Mouse (Mus musculus): Measurements from ENCODE around the gene Ptprg. TPM values are rescaled to one million over a fixed set of nuclear protein-coding genes. Genes with fewer than 3 reads are reported as not detected.

The Ptprg gene
- polyA plus RNA-seq, 1 experiment from 2014 or later = not detected

DNA sequence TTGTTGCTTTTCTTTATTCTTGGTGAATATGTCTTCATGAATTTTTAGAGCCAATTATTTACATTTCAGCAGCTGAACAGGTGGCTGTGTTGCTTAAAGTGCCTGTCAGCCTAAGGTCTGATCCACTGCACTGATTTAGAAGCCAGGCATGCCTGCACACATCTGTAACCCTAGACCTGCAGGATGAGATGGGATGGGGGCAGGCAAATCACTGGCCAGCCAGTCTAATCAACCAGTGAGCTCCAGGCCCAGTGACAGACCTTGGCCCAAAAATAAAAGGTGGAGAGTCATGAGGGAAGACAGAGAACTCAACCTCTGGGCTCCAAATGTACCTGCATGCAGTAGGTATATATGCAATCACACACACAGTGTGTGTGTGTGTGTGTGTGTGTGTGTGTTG lies 302.2 kb downstream of the Ptprg start:
- no peak overlapping the region for H3K4me3 ChIP-seq (ENCODE audit: inconsistent target)
- H3K36me3 ChIP-seq (ENCODE audit: inconsistent target) = no peaks in the 10 kb centered on the region
- no peaks in the 10 kb centered on the region for H3K79me2 ChIP-seq (ENCODE audit: inconsistent target)
- no peak overlapping the region for H3K27ac ChIP-seq

DNA sequence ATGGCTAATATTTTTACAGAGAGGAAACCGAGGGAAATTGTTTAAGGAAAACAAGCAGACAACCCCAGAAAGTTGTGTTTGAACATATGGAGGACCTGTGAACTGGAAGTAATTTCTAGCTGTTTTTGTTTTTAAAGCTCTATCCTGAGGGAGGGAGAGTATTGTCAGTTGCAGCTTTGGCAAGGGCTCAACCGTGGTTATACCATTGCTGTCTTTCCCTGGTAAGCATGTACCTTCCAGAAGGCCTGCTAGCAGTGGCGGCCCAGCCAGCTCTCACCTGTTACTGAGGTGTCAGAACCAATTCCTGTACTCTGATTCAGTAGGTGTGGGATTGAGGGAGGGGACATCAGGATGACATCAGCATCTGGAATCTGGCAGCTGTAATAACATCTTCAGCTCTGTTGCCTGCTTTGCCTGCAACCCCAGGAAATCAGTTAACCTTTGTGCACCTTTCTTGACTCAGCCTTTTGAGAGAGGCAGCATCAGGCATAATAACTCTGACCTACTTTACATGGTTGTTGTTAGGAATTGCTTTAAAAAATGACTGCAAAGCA lies 304.7 kb downstream of the Ptprg start:
- no peak overlapping the region for H3K27ac ChIP-seq
- H3K36me3 ChIP-seq (ENCODE audit: inconsistent target) = no peaks in the 10 kb centered on the region
- no peaks in the 10 kb centered on the region for H3K79me2 ChIP-seq (ENCODE audit: inconsistent target)
- WGBS (ENCODE audit: missing documents) = 88% methylated on average over 3 of the region's 3 CpGs
- no peak overlapping the region for H3K4me3 ChIP-seq (ENCODE audit: inconsistent target)

DNA sequence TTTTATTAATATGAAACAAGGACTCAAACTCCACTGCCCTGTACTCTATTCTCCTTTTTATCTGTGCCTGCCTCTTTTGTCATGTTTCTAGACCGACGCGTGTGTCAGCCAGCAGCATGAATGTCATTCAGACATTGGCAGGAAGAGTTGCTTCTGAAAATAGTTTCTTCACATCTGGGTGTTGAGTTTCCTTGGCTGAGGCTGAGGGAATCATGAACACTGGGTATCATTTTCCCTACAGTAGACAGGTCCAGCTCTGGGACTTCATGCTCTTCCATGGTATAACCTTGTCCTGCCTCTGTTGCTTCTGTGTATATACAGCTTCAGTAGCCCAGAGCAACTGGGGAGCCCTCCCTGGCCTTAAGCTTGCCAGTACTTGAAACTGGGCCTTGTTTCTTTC lies 310.0 kb downstream of the Ptprg start:
- WGBS (ENCODE audit: missing documents) = 98% methylated on average over 3 of the region's 3 CpGs

DNA sequence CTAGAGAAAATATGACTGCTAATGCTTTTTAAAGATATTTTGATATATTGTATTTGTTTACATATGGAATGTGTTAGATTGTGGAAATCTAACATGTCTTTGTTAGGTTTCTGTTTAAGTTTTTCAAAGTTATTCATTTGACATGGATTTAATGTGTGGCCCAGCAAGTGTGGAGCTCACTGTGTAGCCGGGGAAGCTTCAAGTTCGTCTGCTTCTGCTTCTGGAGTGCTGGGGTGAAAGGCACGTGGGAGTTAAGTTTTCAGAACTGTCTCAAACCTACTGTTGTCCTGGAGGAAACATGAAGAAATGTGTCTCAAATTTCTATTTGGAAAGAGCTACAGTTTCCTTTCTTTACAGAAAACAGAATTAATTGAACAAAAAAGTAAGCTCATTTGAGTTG lies 311.5 kb downstream of the Ptprg start:
- Histone ChIP-seq H3K79me2 (ENCODE audit: inconsistent target) (no peaks in the 10 kb centered on the region), H3K4me3 (ENCODE audit: inconsistent target) (no peak overlapping the region), H3K36me3 (ENCODE audit: inconsistent target) (no peaks in the 10 kb centered on the region), H3K27ac (no peak overlapping the region)
- WGBS (ENCODE audit: missing documents) = 79% methylated on average over 3 of the region's 3 CpGs

More for the DNA sequence above, 310.0 kb downstream of the Ptprg start:
- Histone ChIP-seq H3K36me3 (ENCODE audit: inconsistent target) (no peaks in the 10 kb centered on the region), H3K79me2 (ENCODE audit: inconsistent target) (no peaks in the 10 kb centered on the region), H3K27ac (no peak overlapping the region), H3K4me3 (ENCODE audit: inconsistent target) (no peak overlapping the region)

DNA sequence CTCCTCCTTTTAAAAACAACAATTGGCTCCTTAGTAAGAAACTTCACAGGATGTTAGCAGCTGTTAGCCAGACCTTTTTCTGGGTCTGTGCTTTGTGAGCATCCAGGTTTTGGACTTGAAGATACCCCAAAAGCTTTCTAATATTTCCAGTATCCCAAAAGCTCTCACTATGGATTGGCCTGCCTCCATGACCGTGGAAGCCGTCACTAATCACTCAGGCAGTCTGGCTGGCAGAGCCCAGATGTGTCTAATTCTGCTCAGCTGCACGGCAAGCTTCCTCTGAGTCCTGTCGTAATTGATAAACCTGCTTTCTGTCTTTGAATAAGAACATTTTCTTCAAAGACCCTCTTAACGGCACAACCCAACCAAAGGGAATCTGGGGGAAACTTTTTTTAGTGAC lies 312.0 kb downstream of the Ptprg start:
- H3K4me3 ChIP-seq (ENCODE audit: inconsistent target) = no peak overlapping the region
- no peaks in the 10 kb centered on the region for H3K36me3 ChIP-seq (ENCODE audit: inconsistent target)
- H3K27ac ChIP-seq = no peak overlapping the region
- no peaks in the 10 kb centered on the region for H3K79me2 ChIP-seq (ENCODE audit: inconsistent target)
- WGBS (ENCODE audit: missing documents) = 81% methylated on average over 5 of the region's 5 CpGs

DNA sequence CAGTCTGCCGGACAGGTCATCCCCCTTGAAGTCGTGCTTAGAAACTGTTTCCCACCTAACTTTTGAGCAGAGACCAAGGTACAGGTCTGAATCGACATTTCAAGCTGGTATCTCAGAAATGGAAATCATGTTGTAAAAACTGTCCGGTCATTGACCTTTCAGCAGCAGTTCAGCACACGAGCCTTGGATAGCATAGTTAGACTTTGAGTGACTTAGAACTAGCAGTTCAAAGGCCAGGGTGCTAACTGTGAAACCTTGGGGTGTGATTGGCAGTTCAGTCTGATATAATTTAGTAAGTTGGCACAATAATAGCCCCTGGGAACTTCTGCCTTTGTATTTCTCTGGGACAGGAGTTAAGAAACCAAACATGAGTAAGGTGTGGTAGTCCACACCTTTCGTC lies 312.5 kb downstream of the Ptprg start:
- Histone ChIP-seq H3K27ac (no peak overlapping the region), H3K79me2 (ENCODE audit: inconsistent target) (no peaks in the 10 kb centered on the region), H3K4me3 (ENCODE audit: inconsistent target) (no peak overlapping the region), H3K36me3 (ENCODE audit: inconsistent target) (no peaks in the 10 kb centered on the region)
- 88% methylated on average over 6 of the region's 6 CpGs for WGBS (ENCODE audit: missing documents)

DNA sequence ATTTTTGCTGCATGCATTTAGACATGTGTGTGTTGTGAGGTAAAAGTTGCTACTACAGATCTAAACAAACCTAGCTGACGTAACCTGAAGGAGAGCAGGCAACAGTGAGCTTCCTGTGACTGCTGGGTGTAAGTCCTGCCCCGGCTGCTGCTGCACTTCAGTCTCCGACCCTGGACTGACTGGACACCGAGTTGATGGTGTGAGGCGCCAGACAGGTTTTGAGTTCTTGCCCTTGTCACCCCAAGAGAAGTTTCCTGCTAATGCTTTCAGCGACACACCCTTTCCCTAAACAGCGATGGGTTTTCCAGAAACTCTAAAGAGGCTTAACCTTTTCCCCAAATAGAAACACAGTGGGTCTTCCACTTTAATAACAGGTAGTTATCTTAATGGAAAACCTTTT lies 313.1 kb downstream of the Ptprg start:
- no peak overlapping the region for H3K4me3 ChIP-seq (ENCODE audit: inconsistent target)
- no peaks in the 10 kb centered on the region for H3K79me2 ChIP-seq (ENCODE audit: inconsistent target)
- H3K27ac ChIP-seq = no peak overlapping the region
- 88% methylated on average over 6 of the region's 7 CpGs for WGBS (ENCODE audit: missing documents)
- no peaks in the 10 kb centered on the region for H3K36me3 ChIP-seq (ENCODE audit: inconsistent target)

DNA sequence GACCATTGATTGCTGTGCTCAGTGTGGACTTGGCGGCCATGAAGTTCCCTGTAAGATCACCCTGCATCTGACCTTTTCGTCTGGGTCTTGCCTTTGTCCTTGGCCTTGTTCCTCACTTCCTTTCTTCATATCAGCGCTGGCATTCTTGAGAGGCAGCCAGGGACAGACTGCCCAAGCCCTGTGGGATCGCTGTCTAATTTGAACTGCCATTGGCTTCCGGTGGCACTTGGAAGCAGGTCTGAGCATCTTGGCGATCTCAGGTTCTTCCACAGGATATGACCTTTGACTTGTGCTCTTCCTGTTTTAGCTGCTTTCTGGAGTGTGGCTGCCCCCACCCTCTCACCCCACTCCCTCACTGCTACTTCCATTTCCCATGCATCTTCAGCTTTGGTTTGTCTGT lies 315.3 kb downstream of the Ptprg start:
- H3K79me2 ChIP-seq (ENCODE audit: inconsistent target) = no peaks in the 10 kb centered on the region
- WGBS (ENCODE audit: missing documents) = 54% methylated on average over 6 of the region's 6 CpGs
- no peak overlapping the region for H3K27ac ChIP-seq
- no peak overlapping the region for H3K4me3 ChIP-seq (ENCODE audit: inconsistent target)
- no peaks in the 10 kb centered on the region for H3K36me3 ChIP-seq (ENCODE audit: inconsistent target)

DNA sequence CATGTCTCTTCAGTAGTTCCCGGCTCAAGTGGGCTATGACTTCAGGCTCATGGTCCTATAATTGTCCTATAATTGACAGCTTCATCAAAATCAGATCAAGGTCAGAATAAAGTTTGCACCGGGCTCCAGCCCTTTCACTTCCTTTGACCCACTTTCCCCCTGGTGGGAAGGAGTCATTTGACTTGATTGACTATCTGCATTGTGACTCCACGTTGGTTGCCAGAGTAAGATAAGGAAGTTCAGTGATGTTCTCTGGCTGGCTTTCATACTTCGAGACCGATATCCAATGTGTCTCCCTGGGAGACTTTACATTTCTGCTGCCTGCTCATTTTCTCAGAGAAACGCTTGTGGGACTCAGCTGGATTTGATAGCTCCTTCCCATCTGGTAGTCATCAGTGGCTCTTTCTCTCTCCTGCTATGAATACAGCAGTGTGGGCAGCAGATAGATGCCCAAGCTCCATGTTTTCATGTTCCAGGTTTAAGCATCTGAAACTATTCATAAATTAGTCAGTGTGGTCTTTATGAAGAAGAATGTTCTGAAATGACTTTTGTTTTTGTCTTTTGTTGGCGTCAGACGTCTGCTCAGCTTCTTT lies 318.5 kb downstream of the Ptprg start:
- H3K4me3 ChIP-seq (ENCODE audit: inconsistent target) = no peak overlapping the region
- H3K79me2 ChIP-seq (ENCODE audit: inconsistent target) = no peaks in the 10 kb centered on the region
- H3K36me3 ChIP-seq (ENCODE audit: inconsistent target) = no peaks in the 10 kb centered on the region
- H3K27ac ChIP-seq = no peak overlapping the region
- 70% methylated on average over 8 of the region's 8 CpGs for WGBS (ENCODE audit: missing documents)

DNA sequence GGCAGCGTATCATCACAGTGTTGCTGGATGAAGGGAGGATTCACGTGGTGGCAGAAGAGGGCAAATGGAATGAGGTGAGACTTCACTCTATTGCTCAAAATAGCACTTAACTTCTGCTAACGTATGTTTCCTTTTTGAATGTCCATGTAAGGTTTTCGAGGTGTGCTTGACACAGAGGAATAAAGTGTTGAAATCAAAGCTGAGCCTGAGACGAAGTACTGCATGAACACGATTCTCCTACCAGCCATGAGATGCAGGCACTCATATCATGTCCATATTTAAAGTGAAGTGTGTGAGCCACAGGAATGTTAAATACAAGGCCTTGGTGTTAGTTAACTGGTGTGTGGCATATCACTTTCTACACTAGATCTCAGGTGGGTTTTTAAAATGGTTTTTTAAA lies 320.9 kb downstream of the Ptprg start:
- H3K27ac ChIP-seq = no peak overlapping the region
- H3K4me3 ChIP-seq (ENCODE audit: inconsistent target) = no peak overlapping the region
- no peaks in the 10 kb centered on the region for H3K79me2 ChIP-seq (ENCODE audit: inconsistent target)
- WGBS (ENCODE audit: missing documents) = 87% methylated on average over 6 of the region's 6 CpGs
- no peaks in the 10 kb centered on the region for H3K36me3 ChIP-seq (ENCODE audit: inconsistent target)

DNA sequence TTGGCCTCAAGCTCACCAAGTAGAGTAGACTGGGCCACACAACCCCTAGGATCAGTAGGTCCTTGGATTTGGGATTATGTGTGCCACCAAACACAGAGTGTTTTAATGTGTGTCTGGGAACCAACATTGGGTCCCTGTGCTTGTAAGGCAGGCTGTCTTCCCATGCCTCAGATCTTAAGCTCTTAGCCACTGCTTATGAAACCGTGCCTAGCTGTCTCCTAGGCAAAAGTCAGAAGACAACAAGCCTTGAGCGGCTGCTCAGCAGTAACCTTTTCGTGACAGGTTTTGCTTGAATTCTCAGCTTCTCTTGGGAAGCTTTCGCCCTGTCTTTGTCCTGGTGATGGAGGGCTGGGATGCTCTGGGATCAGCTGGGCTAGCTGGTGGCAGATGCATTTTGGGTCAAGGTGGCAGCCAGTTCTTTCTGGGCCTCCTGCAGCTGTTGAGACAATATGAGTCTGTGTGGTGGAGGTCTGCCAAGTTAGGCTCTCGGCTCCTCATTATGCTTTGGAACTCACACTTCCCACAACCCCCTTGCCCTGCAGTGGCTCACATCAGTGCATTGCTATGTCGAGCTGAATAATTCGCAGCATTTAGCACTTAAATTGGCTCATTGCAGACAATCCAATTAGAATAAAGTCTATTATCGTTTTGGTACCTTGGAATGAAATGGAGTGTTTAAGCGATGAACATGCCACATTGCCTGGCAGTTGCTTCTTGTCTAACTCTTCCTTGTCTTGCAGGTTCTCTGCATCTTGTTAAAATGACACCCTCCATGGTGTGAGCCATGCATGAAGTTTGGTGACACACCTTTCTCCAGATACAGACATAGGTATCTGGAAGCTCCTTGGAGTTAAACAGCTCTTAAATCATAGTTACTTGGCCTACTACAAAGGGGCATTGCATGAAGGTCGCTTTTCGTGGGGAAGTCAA lies 321.9 kb downstream of the Ptprg start:
- Histone ChIP-seq H3K79me2 (ENCODE audit: inconsistent target) (no peaks in the 10 kb centered on the region), H3K4me3 (ENCODE audit: inconsistent target) (no peak overlapping the region), H3K27ac (no peak overlapping the region), H3K36me3 (ENCODE audit: inconsistent target) (no peaks in the 10 kb centered on the region)
- 90% methylated on average over 11 of the region's 11 CpGs for WGBS (ENCODE audit: missing documents)

DNA sequence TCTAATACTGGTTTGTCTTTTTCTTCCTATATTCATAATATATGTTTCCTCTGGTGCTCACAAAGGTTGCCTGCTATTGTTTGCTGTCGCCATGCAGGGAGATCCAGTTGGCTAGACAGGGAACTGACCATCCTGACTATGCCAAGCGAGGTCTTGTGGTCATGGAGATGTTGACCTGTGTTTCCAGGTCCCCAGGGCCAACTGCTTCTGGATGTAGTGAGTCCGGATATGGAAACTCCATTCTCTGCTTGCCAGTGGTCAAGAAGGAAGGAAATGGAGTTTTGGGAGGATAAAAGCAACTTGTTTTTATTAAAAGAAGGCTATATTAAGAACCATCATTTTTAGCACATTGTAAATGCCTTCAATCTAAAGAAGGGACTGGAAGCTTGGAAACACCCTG lies 327.8 kb downstream of the Ptprg start:
- Histone ChIP-seq H3K36me3 (ENCODE audit: inconsistent target) (no peaks in the 10 kb centered on the region), H3K4me3 (ENCODE audit: inconsistent target) (no peak overlapping the region), H3K79me2 (ENCODE audit: inconsistent target) (no peaks in the 10 kb centered on the region), H3K27ac (no peak overlapping the region)
- 62% methylated on average over 3 of the region's 3 CpGs for WGBS (ENCODE audit: missing documents)

DNA sequence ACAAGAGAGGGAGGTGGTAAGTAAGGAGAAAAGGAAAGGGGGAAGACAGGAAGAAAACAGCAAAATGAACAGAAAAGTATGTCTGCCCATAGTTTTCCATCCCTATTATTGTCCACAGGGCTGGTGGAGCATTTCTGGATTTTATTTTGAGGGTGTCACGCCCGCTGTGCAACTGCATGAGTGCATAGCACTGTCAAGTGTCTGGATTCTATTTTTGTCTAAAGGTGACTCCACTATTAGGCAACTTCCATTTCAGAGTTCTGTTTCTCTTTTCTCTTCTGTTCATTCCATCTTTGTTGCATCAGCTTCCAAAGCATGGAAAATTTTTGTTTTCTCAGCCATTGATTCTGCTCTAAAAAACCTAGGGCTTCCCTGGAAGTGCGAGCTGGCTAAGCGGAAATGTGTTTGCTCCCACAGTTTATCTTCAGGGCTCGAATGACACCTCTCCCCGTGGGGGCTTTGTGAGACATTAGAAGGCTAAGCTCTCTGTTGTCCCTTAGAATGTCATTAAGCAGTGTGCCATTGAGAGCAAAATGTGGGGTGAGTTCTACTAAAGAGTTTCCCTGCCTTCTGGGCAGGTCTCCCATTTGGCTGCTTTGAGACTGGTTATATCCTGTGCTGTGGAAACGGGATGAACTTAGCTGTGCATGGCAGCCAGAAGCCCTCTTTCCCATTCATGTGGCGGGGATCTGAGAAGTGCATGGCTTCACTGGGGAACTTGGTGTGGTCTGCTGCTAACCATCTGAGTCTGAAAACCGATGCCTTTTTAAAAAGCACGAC lies 330.0 kb downstream of the Ptprg start:
- H3K36me3 ChIP-seq (ENCODE audit: inconsistent target) = no peaks in the 10 kb centered on the region
- H3K4me3 ChIP-seq (ENCODE audit: inconsistent target) = no peak overlapping the region
- H3K79me2 ChIP-seq (ENCODE audit: inconsistent target) = no peaks in the 10 kb centered on the region
- H3K27ac ChIP-seq = no peak overlapping the region
- 57% methylated on average over 10 of the region's 10 CpGs for WGBS (ENCODE audit: missing documents)

DNA sequence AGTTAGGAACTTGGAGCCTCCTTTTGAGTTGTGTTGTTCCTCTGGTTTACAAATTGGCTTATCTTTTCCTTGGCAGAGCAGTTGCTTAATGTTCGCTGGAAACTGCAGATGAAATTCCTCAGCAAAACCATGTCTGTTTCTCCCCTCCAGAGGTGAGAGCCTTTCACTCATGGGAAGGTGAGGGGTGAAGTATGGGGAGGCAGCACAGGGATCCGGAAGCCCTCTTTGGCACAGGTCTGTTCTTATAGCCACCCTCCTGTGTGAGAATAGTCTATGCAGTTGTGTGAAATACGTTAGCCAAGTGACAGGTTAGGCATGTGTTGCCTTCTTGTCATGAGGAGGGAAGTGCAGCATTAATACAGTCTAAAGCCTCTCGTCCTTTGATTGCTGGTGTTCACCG lies 330.7 kb downstream of the Ptprg start:
- no peak overlapping the region for H3K27ac ChIP-seq
- H3K36me3 ChIP-seq (ENCODE audit: inconsistent target) = no peaks in the 10 kb centered on the region
- H3K79me2 ChIP-seq (ENCODE audit: inconsistent target) = no peaks in the 10 kb centered on the region
- H3K4me3 ChIP-seq (ENCODE audit: inconsistent target) = no peak overlapping the region
- WGBS (ENCODE audit: missing documents) = 20% methylated on average over 5 of the region's 5 CpGs

DNA sequence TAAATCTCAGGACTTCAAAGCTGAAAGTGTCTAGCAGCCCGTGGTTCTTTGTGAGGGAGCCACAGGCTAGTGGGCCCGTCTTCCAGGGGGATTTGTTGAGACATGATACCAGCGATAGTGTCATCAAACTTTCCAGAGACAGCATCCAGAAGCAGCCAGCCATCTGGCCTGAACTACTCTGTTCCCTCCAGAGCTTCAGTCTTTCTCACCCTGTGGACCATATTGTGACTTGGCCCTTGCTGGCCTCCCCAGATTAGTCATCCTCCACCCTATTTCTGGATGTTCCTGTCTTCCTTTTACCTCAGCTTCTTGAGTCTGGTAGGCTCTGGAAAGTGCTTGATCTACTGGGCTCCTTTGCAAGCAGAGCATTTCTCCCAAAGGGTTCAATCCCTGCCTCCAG lies 333.1 kb downstream of the Ptprg start:
- no peaks in the 10 kb centered on the region for H3K79me2 ChIP-seq (ENCODE audit: inconsistent target)
- 74% methylated on average over 3 of the region's 3 CpGs for WGBS (ENCODE audit: missing documents)
- no peaks in the 10 kb centered on the region for H3K36me3 ChIP-seq (ENCODE audit: inconsistent target)
- H3K27ac ChIP-seq = no peak overlapping the region
- no peak overlapping the region for H3K4me3 ChIP-seq (ENCODE audit: inconsistent target)
